Mouse (Mus musculus) testis, postnatal 14 days (tissue): ENCODE results near the gene Mreg.
"Not testable (repeated sequence)": the region's sequence is repeated elsewhere in the genome, so short reads cannot be mapped to it uniquely, and the experiment has no call there.

Source experiments
- DNase-seq: peaks from one replicate; pipeline ENCODE4 v3.0.0; 2021; ENCODE audit warnings: low spot score

The Mreg gene

DNA sequence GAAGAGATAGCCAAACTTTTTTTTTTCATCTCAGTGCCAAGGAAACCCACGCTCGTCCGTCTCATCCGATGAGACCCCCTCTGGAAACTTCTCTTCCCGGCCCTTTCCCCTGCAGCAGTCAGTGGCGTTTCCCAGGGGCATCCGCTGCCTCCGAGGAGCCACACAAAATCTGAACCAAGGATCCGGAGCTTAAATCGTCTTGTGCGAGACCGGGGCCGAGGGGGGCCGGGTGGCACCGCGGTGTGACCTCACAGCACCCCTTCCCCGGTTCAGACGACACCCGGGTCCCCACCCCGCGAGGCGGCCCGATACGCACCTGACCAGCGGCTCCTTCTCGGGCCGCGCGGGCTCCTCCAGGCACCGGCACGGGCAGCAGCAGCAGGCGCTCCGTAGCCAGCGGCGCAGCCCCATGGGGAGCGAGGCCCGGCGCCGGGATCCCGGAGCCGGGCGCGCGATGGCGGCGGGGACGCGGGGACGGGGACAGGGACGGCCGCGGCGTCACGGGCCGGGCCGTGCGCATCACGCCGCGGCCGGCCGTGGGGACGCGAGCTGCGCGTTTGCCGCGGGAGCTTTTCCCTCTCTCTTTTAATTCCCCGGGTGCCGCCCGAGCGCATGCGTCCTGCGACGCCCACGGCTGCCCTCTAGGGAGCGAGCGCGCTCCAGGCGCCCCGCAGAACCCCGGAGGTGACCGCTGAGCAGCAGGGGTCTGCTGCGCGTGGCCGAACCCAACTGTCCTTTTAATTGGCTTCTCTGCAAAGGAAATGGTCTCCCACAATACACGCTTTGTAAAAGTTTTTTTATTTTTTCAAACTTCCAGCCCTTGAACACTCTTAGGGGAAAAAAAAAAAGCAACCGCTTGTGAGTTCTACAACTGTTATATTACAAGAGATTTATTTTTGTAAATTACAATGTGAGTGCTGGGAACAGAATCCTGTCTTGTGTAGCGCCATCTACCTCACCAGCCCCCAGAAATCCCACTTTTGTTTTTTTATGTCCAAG lies at the start of gene Mreg:
TSS of gene Mreg (minus strand) at position 607 of the 999 bp plus-strand sequence.
- peak; percentile 79 for DNase-seq

DNA sequence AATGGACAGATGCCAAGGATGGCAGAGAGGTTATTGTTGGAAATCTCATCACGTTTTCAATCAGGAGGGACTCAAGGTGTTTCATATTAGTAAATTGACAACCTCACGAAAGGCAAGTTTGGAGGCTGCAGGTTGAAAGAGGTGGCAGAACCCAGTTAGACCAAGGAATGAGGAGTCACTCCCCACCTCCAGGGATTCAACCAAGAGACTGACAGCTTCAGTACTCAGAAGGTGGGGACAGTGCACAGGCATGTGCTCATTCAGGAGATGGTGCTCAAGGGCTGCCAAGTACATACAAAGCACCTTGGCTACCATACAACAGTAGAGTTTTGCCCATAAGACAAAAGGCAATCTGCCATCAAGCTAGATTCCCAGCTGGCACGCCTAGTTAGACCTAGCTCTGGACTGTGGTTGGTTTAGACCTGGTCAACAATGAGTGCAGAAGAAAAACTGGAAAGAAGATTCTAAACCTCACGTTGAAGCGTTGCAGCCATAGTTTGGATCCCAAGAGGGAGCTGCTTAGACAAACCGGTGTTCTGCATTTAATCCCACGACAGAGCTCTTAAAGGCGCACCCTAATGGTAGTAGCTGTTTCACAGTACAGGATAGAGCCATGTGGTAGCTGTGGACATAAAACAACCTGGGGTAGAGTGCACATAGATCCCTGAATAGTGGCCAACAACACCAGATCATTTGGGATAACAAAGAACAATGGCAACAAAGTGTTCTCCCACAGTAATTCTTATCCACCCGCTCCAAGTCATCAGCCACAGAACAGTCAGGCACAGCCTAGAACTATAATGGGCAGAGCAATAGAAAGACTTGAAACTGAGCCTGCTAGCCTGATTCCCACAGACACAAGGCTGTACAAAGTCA lies 44.5 kb upstream of the Mreg start:
- no peak for DNase-seq

DNA sequence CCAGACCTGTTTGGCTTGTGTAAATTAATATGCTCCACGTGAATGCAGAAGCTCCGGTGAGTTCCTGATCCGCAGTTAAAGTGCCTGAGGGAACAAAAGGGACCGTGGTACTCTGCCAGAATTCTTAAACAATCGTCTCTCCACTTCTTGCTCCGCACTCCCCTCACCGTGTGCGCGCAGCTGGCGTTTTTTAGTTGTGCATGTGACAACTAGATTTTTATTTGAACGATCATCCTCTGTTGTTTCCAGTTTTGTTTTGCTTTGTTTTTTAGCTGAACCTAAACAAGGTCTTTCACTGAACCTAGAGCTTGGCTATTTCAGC lies 43.7 kb upstream of the Mreg start:
- DNase-seq = no peak

DNA sequence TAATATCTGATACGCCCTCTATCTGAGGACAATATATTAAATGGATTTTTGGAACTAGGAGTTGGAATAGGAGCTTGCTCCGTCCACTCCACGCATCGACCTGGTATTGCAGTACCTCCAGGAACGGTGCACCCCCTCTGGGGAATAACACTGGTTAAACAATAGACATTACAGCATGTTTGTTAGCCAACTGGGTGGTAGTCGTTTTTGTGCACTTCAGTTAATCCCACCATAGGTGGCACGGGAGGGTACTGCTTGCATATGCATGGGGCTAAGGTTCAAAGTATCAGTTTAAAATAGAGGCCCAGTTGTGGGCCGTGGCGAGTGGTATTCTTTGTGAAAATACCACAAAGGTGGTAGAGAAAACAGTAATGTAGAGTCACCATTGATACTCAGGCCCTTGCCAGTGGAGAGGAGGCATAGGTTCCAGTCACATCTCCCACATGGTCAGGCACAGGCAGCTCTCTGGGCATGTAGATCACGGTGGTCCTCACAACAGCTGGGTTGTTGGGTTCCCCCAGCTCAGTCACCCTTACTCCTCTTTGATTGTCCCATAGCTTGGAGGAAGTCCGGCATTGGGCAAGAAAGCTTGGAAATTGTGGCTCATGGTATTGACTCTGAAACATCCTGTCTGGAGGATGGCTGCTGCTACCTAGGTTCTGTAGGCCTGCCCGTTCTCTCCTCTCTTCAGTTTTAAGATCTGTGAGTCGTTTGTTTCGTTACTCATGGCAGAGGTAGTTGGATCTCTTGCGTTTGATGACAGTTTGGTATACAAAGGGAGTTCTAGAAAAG lies 43.2 kb upstream of the Mreg start:
- DNase-seq = peak; percentile 81

DNA sequence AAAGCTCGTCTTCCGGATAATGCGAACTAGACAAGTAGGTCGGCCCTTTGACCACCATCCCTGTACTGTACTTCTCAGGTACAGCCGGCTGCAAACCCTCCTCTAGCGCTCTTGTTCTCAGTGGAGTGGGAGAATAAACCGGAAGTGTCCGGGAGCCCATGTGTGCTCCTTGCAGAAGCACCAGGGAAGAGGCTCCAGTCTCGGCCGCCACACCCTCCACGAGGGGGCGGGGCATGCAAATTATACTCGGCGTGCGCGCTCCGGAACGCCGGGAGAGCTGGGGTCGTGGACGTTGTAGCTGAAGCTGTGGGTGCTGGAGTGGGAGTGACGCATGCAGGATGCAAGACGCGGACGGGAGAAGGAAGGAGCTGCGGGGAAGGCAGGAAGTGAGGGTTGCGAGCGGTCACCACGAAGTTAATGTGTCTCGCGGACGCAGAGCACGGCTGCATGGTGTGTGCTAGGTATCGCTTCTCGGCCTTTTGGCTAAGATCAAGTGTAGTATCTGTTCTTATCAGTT lies 42.5 kb upstream of the Mreg start:
- DNase-seq = peak; percentile 91

DNA sequence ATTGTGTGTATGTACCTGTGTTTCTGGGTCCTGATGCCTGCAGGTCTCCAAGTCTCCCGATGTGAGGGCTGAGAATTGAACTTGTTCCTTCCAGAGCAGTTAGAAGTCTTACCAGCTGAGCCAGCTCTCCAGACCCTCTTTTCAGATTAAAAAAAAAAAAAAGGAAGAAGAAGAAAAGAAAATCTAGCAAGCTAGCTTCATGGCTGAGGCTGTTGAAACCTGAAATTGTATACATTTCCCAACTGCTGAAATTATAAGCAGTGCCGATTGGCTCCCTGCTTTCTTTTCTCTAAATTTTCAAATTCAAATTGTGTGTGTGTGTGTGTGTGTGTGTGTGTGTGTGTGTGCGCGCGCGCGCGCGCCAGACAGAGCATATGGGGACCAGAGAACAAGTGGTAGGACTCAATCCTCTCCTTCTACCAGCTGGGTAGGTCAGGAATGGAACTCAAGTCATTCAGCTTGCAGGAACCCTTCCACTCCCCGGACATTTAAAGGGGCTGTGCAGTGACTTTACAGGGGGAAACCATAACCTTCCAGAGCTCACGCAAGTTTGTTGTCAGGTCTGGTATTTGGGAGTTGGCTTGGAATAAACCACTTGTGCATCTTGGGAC lies 41.9 kb upstream of the Mreg start:
- no peak for DNase-seq

DNA sequence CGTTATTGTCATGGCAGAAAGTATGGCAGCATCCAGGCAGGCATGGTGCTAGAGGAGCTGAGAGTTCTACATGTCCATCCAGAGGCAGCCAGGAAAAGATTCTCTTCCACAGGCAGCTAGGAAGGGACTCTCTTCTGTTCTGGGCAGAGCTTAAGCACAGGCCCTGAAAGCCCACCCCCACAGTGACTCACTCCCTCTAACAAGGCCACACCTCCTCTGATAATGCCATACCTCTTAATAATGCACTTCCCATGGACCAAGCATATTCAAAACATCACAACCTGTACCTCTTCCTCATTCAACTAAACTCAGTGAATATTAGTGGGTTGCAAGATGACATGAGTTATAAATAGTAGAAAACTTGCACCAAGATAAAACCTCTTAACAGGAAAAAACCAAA lies 39.7 kb upstream of the Mreg start:
- no peak for DNase-seq

DNA sequence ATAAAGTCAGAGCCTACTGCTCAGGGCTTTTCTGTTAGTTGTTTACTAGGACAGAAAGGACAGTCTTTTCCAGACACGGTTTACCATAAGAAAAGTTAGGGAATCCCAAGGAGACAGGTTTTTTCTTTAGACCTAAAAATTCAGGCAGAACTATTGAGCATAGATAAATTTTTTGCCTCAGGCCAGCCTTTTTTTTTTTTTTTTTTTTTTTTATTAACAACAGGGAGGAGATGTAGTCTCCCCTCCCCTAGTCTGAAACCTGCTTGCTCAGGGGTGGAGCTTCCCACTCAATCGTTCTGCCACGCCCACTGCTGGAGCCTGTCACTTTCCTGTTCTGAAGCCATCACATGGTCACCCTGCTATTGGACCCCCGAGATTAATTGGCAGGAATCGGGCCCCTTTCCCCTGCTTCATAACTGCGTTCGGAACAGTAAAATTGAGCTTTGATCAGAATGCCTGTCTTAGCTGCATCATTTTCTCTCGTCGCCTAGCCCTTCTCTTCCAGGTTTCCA lies 36.2 kb upstream of the Mreg start:
- DNase-seq = not testable (repeated sequence)

DNA sequence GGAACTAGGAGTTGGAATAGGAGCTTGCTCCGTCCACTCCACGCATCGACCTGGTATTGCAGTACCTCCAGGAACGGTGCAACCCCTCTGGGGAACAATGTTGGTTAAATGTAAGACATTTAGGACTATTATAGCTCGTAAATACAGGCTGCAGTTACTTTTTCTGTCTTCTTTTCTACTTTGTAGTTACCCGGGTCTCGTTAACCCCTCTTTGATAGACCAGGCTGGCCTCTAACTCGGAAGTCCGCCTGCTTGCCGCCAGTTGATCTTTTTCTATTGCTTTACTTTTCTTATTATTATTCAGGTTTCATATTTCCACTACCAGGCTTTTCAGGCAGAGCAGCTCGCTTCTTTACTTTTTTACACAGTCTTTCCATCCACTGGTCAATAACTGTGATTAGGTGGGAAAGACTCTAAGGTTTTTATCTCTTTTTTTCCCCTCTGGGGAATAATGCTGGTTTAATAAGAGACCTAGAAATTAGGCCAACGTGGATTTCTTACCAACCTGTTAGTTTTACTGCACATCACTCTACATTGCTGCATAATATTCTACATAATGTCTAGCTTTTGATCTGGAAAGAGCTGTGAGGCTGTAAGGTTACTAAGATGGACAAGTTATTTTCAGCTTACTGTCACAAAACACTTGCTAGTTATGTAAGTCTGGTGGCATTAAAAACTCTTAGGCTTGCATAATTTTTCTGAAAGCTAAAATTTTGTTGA lies 32.4 kb upstream of the Mreg start:
- DNase-seq = peak; percentile 48

DNA sequence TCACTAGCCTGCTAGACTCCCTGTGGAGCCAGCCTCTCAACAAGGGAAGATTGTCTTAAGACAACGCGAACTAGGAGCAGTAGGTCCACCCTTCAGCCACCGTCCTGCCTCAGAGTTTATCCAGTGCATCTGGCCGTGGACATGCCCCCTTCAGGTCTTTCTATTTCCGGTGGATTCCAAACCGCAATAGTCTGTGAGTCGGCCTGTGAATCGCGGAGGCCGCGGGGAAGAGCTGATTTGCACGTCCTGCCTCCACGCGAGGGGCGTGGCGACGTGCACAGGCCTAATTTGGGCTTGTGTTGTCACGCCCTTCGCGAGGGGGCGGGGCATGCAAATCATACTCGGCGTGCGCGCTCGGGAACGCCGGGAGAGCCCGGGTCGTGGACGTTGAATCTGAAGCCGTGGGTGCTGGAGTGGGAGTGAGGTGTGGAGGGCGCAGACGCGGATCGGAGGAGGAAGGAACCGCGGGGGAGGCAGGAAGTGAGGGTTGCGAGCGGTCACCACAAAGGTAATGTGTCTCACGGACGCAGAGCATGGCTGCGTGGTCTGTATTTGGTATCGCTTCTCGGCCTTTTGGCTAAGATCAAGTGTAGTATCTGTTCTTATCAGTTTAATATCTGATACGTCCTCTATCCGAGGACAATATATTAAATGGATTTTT lies 31.7 kb upstream of the Mreg start:
- peak; percentile 95 for DNase-seq

DNA sequence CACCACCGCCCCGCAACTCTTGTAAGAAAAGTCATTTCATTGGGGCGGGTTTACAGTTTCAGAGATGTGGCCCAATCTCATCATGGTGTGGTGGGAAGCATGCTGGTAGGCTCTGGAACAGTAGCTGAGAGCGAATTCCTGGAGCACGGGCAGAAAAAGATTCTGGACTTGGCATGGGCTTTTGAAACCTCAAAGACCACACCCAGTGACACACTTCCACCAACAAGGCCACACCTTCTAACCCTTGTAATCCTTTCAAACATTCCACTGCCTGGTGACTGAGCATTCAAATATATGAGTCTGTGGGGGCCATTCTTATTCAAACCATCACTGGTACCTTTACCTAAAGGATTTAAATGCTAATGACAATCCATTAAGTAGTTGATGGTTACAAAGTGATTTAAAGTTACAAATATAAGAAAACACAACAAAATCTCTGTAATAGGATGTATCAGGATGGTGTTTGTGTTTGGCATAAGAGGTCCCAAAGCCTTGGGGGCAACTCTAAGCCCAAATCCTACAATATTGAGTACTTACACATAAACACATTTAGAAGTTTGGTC lies 30.6 kb upstream of the Mreg start:
- no peak for DNase-seq

DNA sequence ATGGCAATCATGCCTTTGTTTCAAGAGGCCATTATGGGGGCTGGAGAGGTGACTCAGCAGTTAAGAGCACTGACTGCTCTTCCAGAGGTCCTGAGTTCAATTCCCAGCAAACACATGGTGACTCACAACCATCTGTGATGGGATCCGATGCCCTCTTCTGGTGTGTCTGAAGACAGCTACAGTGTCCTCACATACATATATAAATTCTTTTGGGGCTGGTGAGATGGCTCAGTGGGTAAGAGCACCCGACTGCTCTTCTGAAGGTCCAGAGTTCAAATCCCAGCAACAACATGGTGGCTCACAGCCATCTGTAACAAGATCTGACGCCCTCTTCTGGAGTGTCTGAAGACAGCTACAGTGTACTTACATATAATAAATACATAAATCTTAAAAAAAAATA lies 27.0 kb upstream of the Mreg start:
- DNase-seq = not testable (repeated sequence)

DNA sequence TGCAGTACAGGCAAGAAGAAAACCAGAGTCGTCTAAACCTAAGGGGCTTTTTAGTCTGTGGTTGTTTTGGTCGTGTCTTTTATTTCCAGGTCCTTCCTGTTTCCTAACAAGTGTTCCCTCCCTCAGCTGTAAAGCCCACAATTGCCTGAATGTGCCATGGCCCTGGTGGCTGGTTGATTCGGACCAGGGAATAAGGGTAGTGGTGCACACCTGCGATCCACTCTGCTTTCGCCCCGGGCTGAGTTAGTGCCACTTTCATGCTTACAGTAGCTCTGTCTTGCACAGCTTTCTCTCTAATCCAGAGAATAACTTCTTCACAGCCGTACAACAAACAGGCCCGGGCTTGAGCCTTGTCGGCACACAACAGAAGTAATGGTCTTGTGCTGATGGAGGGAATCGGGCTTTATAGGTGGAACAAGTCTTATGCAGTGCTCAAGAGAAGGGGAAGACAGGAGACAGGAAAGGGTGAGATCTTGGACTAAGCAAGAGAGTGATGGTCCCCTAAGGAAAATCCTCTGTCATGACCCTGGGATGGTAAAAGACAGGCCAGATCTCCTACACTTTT lies 26.0 kb upstream of the Mreg start:
- no peak for DNase-seq

DNA sequence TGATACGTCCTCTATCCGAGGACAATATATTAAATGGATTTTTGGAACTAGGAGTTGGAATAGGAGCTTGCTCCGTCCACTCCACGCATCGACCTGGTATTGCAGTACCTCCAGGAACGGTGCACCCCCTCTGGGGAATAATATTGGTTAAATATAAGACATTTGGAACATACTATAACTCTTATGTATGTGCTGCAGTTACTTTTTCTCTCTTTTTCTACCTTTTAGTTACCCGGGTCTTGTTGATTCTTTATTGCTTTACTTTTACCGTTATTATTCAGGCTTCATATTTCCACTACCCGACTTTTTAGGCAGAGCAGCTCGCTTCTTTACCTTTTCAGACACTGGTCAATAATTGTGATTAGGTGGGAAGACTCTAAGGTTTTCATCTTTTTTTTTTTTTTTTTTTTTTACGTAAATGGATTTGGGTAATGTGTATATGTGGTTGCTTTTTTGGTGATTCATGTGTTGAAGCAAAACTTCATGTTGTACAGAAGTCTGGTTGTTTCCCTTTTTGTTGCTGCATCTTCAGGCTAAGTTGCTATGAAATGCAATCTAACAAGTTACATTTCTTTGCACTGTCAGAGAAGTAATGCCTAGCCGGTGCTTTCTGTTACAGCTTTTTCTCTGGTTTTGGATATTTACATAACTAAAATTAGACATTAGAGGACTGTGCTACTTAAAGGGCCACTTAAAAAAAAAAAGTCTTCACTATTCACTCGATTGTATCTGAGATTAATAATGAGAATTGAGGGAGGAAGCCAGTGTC lies 25.1 kb upstream of the Mreg start:
- peak; percentile 72 for DNase-seq

DNA sequence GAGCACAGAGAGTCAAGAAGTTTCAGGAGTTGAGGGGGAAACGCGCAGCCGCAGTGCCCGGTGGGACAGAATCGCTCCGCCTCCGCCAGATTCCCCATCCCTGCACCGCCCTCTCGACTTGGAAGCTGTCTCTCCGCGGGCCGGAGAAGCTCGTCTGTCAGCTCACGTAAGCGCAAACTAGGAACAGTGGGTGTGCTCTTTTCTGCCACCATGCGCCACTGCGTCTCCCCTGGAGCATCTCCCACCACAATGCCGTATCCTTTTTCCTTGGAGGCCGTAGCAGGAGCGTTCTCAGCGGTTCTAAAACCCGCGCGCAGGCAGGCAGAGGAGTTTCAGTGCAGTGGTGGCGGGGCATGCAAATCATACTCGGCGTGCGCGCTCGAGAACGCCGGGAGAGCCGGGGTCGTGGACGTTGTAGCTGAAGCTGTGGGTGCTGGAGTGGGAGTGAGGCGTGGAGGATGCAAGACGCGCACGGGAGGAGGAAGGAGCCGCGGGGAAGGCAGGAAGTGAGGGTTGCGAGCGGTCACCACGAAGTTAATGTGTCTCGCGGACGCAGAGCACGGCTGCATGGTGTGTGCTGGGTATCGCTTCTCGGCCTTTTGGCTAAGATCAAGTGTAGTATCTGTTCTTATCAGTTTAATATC lies 24.4 kb upstream of the Mreg start:
- peak; percentile 85 for DNase-seq

DNA sequence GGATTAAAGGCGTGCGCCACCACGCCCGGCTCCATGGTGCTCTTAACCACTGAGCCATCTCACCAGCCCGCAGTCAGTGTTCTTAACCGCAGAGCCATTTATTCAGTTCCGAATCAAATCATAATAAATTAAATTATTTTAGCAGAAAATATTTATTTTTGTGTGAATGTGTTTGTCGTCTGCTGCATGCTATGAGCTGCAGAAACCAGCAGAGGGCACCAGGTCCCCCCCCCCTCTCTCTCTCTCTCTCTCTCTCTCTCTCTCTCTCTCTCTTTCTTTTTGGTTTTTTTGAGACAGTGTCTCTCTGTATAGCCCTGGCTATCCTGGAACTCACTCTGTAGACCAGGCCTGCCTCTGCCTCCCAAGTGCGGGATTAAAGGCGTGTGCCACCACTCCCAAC lies 20.5 kb upstream of the Mreg start:
- not testable (repeated sequence) for DNase-seq

DNA sequence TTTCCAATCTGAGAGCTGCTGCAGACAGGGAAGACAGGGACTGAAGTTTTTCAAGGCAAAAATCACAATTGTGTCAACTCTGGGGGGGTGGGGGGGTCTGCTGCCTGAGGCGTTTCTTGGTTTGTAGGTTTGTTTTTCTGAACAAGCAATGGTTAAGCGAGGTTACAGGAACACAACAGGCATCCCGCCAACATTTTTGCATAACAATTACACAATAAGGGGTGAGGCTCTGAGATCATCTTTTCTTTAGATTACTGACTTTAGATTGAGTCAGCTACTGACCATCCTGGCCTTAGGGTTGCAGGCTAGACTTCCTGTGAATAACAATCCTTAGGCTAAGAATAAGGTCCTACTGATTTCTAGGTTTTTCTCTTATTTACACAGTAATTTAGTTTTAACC lies 16.9 kb upstream of the Mreg start:
- DNase-seq = no peak

DNA sequence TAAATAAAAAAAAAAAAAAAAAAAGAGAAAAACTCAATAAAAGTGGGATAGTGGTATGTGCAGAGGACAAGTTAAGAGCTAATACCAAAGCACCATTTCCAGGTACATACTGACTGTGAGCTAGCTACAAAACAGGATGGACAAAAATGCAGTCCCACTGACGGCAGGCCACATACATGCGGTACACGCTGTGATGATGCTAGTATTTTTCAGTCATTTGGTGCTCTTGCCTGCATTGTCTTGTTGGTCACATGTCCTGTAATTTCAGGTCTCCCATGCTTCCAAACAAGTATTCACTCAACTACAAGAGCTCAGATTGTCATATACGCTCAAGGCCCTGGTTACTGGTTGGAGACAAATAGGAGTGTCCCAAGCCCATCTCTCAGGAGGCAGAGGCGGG lies 15.4 kb upstream of the Mreg start:
- DNase-seq = no peak
